Mouse (Mus musculus) embryonic facial prominence, embryonic 14.5 days (tissue): Measurements from ENCODE around the gene Olfr193. TPM values are rescaled to one million over a fixed set of nuclear protein-coding genes. Genes with fewer than 3 reads are reported as not detected.
"Not testable (repeated sequence)": the region's sequence is repeated elsewhere in the genome, so short reads cannot be mapped to it uniquely, and the experiment has no call there.

Experiments used
- ATAC-seq: fragments of 200-750 bp; cut with Nextera tagmentation; 2 replicates; pipeline ENCODE4 v1.8.0; 2017; ENCODE audit warnings: low read depth, moderate number of reproducible peaks, moderate TSS enrichment
- DNase-seq: peaks from one replicate; pipeline ENCODE4 v3.0.0-alpha.2; 2015; ENCODE audit warnings: low spot score
- H3K27ac ChIP-seq: fragments of 300-500 bp; sonication (generic); replicated peaks from 2 replicates; pipeline ENCODE4 v1.5.1; 2014; ENCODE audit warnings: low read depth, mild to moderate bottlenecking, low read length, moderate library complexity
- H3K27me3 ChIP-seq: fragments of 300-500 bp; sonication (generic); replicated peaks from 2 replicates; pipeline ENCODE4 v1.6.1; 2014; ENCODE audit warnings: low read length; ENCODE audit not compliant: control insufficient read depth, insufficient read depth
- H3K36me3 ChIP-seq: fragments of 300-500 bp; sonication (generic); 2 replicates; pipeline ENCODE4 v1.6.1; 2014; ENCODE audit warnings: low read length, mixed read lengths; ENCODE audit not compliant: control insufficient read depth, insufficient read depth
- H3K4me1 ChIP-seq: fragments of 300-500 bp; sonication (generic); 2 replicates; pipeline ENCODE4 v1.6.1; 2014; ENCODE audit warnings: antibody characterized with exemption, low read length; ENCODE audit not compliant: control insufficient read depth, insufficient read depth
- H3K4me2 ChIP-seq: fragments of 300-500 bp; sonication (generic); 2 replicates; pipeline ENCODE4 v1.6.1; 2014; ENCODE audit warnings: low read depth, mild to moderate bottlenecking, low read length, moderate library complexity, mixed read lengths
- H3K4me3 ChIP-seq: fragments of 300-500 bp; sonication (generic); 2 replicates; pipeline ENCODE4 v1.5.1; 2014; ENCODE audit warnings: low read depth, mild to moderate bottlenecking, low read length
- H3K9ac ChIP-seq: fragments of 300-500 bp; sonication (generic); 2 replicates; pipeline ENCODE4 v1.6.1; 2014; ENCODE audit warnings: low read depth, mild to moderate bottlenecking, low read length, moderate library complexity, mixed read lengths
- H3K9me3 ChIP-seq: fragments of 300-500 bp; sonication (generic); 2 replicates; pipeline ENCODE4 v1.6.1; 2016; ENCODE audit warnings: low read length; ENCODE audit not compliant: control insufficient read depth
- WGBS: fragments of 180-500 bp; shearing (Covaris S2); extraction: QIAGEN DNeasy Blood & Tissue Kit; methylation state at CpG from one replicate; pipeline ENCODE4 v1.1.7; 2014; 5-methylcytosine and 5-hydroxymethylcytosine counted together
- polyA plus RNA-seq: library from polyadenylated mRNA; unstranded; fragments of >200 nt; fragmentation: Nextera tagmentation; extraction: Ambion mirVana; gene quantifications from 2 replicates; pipeline ENCODE4 v1.2.1, GENCODE M21; 2014

The Olfr193 gene
- not detected in 2 replicates for polyA plus RNA-seq

DNA sequence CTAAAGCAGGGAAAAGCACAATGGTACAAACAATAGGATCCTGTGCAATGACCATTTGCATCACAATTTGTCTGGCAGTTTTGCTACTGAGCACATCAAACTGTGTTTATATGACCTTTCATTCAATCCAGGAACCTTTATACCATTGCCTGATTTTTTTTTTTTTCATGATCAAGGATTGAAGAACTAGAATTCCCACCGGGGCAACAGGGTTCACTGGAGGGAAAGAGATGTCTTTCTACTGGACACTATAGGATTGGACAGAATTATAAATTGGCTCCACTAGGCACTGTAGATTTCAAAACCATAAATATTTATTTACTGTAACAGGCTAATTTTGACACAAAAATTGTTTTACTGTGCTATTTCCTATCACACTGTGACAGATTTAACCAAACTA, at the start of gene Olfr193:
Gene Olfr193, minus strand, starts transcription at position 101 of the 400 bp plus-strand sequence.
- no peak within 1 kb of the TSS for H3K4me2 ChIP-seq
- no peak within 1 kb of the TSS for H3K27ac ChIP-seq
- H3K36me3 ChIP-seq: no peaks in the 10 kb centered on the region
- H3K4me3 ChIP-seq: no peak within 1 kb of the TSS
- no peak for DNase-seq
- H3K4me1 ChIP-seq: no peaks in the 10 kb centered on the region
- ATAC-seq: no peak
- no peaks in the 10 kb centered on the region for H3K27me3 ChIP-seq
- 0 out of 2 replicates have a peak, but pooled peaks cover under 1% of the 10 kb centered on the region for H3K9me3 ChIP-seq
- WGBS: 88% methylated on average over 1 of the region's 1 CpGs
- no peak within 1 kb of the TSS for H3K9ac ChIP-seq

DNA sequence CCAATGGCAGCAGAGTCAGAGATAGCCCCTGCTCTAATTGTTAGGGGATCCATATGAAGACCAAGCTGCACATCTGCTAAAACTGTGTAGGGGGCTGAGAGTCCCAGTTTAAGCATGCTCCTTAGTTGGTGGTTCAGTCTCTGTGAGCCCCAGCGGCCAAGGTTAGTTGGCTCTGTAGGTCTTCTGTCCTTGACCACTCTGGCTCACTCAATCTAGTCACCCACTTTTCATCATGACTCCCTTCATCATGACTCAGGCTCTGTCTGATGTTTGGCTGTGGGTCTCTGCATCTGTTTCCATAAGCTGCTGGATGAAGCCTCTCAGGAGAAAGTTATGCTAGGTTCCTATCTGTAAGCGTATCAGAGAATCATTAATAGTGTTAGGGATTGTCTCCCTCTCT, 40.3 kb upstream of the Olfr193 start:
- no peak for DNase-seq
- no peaks in the 10 kb centered on the region for H3K9me3 ChIP-seq
- no peak for ATAC-seq
- H3K27ac ChIP-seq: no peak overlapping the region
- H3K27me3 ChIP-seq: no peaks in the 10 kb centered on the region
- no peaks in the 10 kb centered on the region for H3K36me3 ChIP-seq
- WGBS: 77% methylated on average over 2 of the region's 2 CpGs
- H3K4me3 ChIP-seq: no peak overlapping the region
- no peak overlapping the region for H3K4me2 ChIP-seq
- H3K9ac ChIP-seq: no peak overlapping the region
- no peaks in the 10 kb centered on the region for H3K4me1 ChIP-seq

- Histone ChIP-seq H3K9me3 (no peaks in the 10 kb centered on the region), H3K27me3 (no peaks in the 10 kb centered on the region), H3K4me2 (no peak within 1 kb of the TSS), H3K36me3 (no peaks in the 10 kb centered on the region), H3K4me1 (no peaks in the 10 kb centered on the region), H3K27ac (no peak within 1 kb of the TSS), H3K9ac (no peak within 1 kb of the TSS), H3K4me3 (no peak within 1 kb of the TSS)
- DNase-seq (no peak), ATAC-seq (no peak)
- 82% methylated on average over 1 of the region's 1 CpGs for WGBS
Measured at GRCm38 (mm10) chr16:59146746-59147145, 35.1 kb upstream of the Olfr193 start, which contains the start of gene Olfr195. TSS of gene Olfr195 (plus strand) at chr16:59147046.

DNA sequence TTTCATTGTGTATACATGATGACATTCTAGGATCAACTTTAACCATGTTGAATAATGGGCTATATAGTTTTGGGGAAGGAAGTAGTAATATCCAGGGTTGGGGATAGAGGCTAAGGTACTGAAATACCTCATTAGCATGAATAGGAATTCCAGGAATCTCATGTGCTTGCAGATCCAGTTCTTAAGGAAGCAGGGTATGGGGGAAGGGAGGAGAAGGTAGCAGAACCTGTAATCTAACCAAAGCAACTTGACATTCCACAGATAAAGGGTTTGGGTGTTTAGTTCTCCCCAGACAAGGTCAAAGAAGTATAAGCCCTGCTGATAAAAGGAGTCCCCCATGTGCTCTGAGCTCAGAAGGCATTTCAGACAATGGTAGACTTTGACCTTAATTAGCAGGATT, 29.4 kb upstream of the Olfr193 start:
- Histone ChIP-seq H3K4me3 (no peak overlapping the region), H3K4me2 (no peak overlapping the region), H3K36me3 (no peaks in the 10 kb centered on the region), H3K4me1 (no peaks in the 10 kb centered on the region), H3K27me3 (no peaks in the 10 kb centered on the region), H3K27ac (no peak overlapping the region), H3K9ac (no peak overlapping the region), H3K9me3 (no peaks in the 10 kb centered on the region)
- DNase-seq (no peak), ATAC-seq (no peak)

- Histone ChIP-seq H3K9me3 (no peaks in the 10 kb centered on the region), H3K4me2 (no peak overlapping the region), H3K27me3 (no peaks in the 10 kb centered on the region), H3K9ac (no peak overlapping the region), H3K27ac (no peak overlapping the region), H3K4me1 (no peaks in the 10 kb centered on the region), H3K4me3 (no peak overlapping the region), H3K36me3 (no peaks in the 10 kb centered on the region)
- no peak for DNase-seq
- WGBS: 93% methylated on average over 1 of the region's 1 CpGs
- ATAC-seq: no peak
Measured at GRCm38 (mm10) chr16:59130740-59131139, 19.1 kb upstream of the Olfr193 start.

DNA sequence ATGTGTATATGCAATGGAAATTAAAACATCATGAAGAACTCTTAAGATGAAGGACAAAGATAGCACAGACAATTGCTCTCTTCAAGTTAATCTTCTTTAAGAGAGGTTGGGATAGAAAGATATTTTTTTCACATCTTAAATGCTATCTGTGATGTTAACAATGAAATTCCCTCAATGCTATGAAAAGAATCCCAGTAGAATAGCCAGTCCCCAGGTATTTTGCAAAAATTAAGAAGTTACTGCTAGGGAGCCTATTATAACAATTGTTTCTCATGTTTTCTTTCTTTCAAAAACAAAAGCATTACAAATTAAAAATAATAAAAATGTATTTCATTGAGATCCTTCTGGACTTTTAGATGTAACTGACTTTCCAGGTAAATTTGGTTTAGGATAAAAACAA, 9.3 kb upstream of the Olfr193 start, which contains the start of gene Olfr194:
Gene Olfr194, minus strand, starts transcription at position 101 of the 400 bp plus-strand sequence.
- ATAC-seq: no peak
- no peak within 1 kb of the TSS for H3K9ac ChIP-seq

DNA sequence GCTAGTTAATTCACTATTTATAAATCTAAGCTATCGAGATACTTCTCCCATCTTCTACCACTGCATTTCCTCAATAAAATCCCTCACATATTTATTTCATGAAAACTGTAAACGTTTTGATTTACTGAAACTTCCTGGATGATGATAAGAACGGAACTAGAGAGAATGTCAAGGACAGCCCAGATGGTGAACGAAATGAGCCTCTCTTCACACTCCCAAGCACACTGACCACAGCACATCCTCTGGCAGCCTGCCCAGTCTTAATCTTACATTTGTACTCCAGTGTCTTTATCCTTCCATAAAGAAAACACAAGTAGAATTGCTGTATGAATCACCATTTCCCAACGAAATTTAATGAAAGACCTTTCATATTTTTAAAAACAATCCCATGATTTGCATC, 3.2 kb downstream of the Olfr193 start:
- H3K27ac ChIP-seq, H3K9ac ChIP-seq, DNase-seq, H3K4me3 ChIP-seq, H3K4me1 ChIP-seq, H3K9me3 ChIP-seq, H3K36me3 ChIP-seq, ATAC-seq, H3K4me2 ChIP-seq, H3K27me3 ChIP-seq: not testable (repeated sequence)
- WGBS: 62% methylated on average over 5 of the region's 5 CpGs

More for the DNA sequence above, 9.3 kb upstream of the Olfr193 start, which contains the start of gene Olfr194:
- H3K36me3 ChIP-seq: no peaks in the 10 kb centered on the region
- 0 out of 2 replicates have a peak, but pooled peaks cover 2% of the 10 kb centered on the region for H3K9me3 ChIP-seq
- no peak within 1 kb of the TSS for H3K4me3 ChIP-seq
- no peaks in the 10 kb centered on the region for H3K27me3 ChIP-seq
- DNase-seq: no peak
- no peak within 1 kb of the TSS for H3K27ac ChIP-seq
- no peak within 1 kb of the TSS for H3K4me2 ChIP-seq
- no peaks in the 10 kb centered on the region for H3K4me1 ChIP-seq

DNA sequence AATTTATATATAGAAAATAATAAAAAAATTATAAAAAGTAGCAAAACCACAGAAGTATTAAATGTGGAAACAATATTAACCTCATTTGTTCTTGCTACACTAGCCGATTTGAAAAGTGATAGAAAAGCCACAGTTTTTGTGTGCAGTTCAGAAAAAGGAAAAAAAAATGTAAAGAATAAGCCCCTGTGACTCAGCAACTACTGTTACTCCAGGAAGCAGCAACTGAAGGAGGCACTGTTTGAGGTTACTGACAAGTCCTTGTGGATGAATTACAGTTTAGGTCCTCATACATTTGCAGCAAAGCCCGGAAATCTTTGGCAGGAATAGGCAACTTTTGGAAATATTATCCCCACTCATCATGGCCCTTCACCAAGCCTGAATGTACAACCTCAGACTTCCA, 6.4 kb downstream of the Olfr193 start:
- H3K4me1 ChIP-seq: no peaks in the 10 kb centered on the region
- ATAC-seq: no peak
- WGBS: 83% methylated on average over 2 of the region's 2 CpGs
- no peak overlapping the region for H3K4me2 ChIP-seq
- H3K9me3 ChIP-seq: no peaks in the 10 kb centered on the region
- H3K4me3 ChIP-seq: no peak overlapping the region
- DNase-seq: no peak
- no peak overlapping the region for H3K27ac ChIP-seq
- H3K9ac ChIP-seq: no peak overlapping the region
- no peaks in the 10 kb centered on the region for H3K27me3 ChIP-seq
- no peaks in the 10 kb centered on the region for H3K36me3 ChIP-seq

- not testable (repeated sequence) for H3K4me1 ChIP-seq, DNase-seq, H3K27me3 ChIP-seq, H3K27ac ChIP-seq, H3K4me3 ChIP-seq, H3K36me3 ChIP-seq, H3K9ac ChIP-seq, H3K9me3 ChIP-seq, H3K4me2 ChIP-seq, ATAC-seq
- 60% methylated on average over 1 of the region's 1 CpGs for WGBS
Measured at GRCm38 (mm10) chr16:59089722-59090121, 22.0 kb downstream of the Olfr193 start, which contains the start of gene Olfr191. TSS of gene Olfr191 (minus strand) at chr16:59089822.
